Mouse (Mus musculus) myocyte (in vitro differentiated cells): Measurements from ENCODE around the gene Schip1.

ENCODE experiments used
- E2F4 ChIP-seq: IDR thresholded peaks from one replicate; pipeline ENCODE4 v1.6.1; 2011; ENCODE audit warnings: mild to moderate bottlenecking, control low read depth, moderate library complexity; ENCODE audit not compliant: insufficient read depth
- MAX ChIP-seq: IDR thresholded peaks from one replicate; pipeline ENCODE4 v1.6.1; 2011; ENCODE audit warnings: low read depth, mild to moderate bottlenecking, control low read depth
- MYOD1 ChIP-seq, 3 experiments: IDR thresholded peaks; one replicate each; pipeline ENCODE4 v1.6.1; 2011; ENCODE audit warnings: control low read depth in 2 of 3, low read depth in 2 of 3, mild to moderate bottlenecking in 2 of 3, moderate library complexity in 1 of 3; ENCODE audit not compliant: insufficient read length in 2 of 3, control insufficient read depth in 1 of 3
- POLR2A ChIP-seq: IDR thresholded peaks from one replicate; pipeline ENCODE4 v1.6.1; 2011; ENCODE audit warnings: low read depth, mild to moderate bottlenecking, control low read depth, moderate library complexity; ENCODE audit not compliant: insufficient read length
- USF1 ChIP-seq: IDR thresholded peaks from one replicate; pipeline ENCODE4 v1.6.1; 2011; ENCODE audit warnings: low read depth, mild to moderate bottlenecking, control low read depth, moderate library complexity

DNA sequence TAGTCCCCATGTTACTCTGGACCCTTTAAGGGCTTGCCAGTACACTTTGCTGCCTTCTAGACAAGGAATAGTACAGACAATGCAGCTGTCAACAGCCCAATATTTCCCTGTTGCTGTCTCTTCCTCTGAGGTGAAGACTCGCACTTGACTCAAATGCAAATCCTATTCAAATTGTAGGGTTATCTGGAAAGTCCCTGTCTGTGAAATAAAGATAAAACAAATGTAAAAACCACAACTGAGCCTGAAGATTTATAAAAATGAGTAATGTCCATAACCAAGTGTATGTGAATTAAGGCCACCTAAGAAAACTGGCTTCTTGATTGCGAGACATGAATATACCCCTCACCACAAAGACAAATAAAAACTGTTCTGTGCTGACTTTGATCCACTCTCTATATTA, 175.3 kb downstream of the Schip1 start:
- TF ChIP-seq POLR2A (no peak), E2F4 (no peak), MYOD1 (IDR thresholded peaks at IDR 0.05; ENCODE audit: control insufficient read depth in 1 of 3, insufficient read length in 2 of 3, low read depth in 2 of 3) (no peak), MAX (no peak), USF1 (no peak)
